Mouse (Mus musculus): Measurements from ENCODE around the gene Lmtk3. TPM values are rescaled to one million over a fixed set of nuclear protein-coding genes. Genes with fewer than 3 reads are reported as not detected.

Lmtk3 gene
- total RNA-seq, 2 experiments from 2014 or later = 4.2 to 8.3 TPM

DNA sequence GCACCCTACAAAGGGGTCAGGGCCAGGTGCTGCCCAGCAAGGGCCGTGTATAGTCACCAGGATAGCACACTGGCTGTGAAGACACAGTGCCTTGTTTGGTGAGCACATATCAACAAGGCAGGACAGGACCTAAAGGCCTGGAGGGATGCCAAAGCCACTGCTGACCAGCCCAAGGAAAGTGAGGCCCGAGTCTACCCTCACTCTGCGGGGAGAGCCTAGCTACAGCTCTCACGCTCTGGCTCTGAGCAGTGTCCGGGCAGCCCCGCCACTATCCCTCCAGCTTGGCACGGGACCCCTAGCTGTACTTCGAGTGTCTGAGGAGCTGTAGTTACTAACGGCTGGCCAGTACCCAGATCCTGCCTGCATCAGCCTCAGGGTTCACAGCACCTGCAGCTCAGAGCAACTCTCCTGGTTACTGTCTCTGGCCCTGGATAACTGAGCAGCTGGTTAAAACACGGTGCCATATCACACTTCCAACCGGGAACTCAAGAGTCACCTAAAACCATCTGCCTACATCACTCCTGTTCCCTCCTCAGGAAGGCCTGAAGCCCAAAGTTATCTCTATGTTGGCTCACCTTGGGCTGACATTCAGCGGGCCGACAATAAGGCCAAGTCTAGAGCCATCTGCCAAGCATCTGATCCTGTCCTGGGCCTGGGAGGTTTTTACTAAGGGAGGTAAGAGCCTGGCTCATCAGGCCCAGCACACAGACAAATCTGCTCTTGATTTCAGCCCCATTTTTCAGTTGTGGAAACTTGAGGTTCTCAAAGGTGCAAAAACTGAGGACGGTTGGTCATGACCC is 25.9 kb downstream of the Lmtk3 start:
- DNase-seq = no peak

DNA sequence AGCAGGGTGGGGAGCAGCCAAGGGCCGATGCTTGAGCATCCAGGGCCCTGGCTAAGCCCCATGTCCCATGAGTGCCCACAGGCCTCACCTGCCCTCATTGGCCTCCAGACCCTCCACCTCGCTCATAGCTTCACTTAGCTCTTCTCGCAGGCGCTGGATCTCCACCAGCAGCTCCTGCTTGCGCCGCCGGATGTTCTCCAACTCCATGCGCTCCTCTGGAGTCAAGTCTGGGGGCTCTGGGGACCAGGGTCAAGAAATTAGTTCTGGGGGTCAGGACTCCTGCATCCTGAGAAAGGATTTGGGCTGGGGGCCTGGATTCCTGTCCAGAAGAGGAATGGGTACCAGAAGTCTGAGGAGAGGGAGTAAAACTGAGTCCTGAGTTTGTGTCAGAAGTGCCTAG is 29.4 kb downstream of the Lmtk3 start:
- DNase-seq = no peak

DNA sequence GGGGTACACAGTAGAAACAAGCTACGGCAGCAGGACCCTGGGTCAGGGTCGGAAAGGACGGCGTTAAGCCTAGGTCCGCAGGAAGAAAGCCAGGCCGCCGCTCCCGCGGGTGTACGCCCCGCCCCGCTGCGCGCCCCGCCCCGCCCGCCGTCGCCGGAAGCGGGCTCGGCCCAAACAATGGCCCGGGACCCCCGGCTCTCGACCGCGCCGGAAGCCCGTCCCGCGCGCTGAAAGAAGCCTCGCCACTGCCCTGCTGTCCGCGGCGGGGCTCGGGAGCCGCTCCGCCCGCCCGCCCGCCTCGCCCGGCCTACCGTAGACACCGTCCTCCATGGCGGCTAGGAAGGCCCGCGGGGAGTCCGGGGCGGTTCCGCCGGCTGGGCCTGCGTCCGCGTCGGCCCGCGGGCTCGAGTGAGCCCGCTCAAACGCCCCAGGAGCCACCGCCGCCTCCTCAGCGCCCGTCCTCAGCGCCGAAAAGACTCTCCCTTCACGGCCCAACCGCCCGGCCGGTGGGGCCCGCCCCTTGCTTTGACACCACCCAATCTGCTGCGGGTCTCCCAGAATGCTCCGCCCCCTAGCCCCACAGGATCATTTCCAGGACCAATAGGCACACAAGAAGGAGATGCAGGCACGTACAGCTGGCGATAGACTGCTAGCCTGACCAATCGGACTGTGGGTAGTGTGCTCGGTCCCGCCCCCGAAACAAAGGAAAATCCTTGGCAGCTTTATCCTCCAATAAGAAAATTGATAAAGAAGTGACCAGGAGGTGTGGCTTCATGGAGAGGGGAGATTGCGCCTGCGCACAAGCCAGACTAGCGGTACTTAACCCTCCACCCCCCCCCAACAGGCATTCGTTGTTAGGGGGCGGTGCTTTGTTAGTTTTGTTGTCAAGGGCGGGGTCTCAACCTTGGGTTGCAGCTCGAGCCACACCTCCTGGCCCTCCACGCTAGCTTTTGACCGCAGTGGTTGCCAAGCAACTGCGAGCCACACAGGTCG is 30.5 kb downstream of the Lmtk3 start, which contains the start of gene Cyth2:
Cyth2 (minus strand) TSS at position 795 of the 993 bp plus-strand sequence.
- peak; percentile 98 for DNase-seq

DNA sequence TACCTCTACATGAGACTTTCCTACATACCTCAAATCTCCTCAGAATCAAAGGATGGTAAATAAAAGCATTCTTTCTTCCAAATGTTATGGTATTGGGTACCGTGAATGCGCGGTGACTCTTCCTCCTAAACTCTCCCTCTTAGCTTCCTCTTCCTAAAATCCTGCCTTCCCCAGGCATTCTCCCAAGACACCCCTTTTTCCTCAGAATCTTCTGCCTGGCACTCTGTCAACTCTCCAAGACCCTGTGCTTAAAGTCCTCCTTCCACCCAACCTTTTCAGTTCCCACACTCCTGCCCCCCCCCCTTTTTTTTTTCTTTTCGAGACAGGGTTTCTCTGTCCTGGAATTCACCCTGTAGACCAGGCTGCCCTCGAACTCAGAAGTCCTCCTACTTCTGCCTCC is 31.3 kb downstream of the Lmtk3 start:
- DNase-seq = no peak

DNA sequence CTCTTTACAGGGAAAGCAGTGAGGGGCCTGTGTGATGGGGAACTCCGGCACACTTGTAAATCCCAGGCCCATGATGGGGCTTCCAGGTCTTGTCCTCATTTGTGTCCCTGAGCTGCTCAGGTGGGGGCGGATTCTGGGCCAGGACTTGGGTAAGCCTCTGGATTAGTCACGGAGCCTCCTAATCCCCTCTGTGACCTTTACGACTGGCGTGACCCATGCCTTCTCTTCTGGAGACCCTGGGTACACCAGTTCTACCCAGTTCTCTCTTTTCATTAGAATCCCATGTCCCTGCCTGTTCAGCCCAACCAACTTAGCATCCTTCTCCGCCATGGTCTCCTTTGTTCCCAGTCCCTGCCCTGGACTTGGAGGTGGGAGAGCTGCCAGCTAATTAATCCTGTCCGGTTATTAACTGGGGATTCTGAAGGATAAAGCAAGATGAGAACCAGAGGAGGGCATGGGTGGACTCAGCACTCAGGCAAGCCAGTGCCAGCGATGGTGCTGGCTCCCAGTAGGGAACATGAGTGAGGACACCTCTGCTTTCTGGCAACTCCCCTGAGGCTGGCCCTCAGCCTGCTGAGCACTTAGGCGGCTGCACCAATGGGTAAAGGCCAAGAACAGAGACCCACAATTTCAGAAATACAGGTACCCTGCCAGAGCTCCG is 31.9 kb downstream of the Lmtk3 start:
- DNase-seq = no peak

DNA sequence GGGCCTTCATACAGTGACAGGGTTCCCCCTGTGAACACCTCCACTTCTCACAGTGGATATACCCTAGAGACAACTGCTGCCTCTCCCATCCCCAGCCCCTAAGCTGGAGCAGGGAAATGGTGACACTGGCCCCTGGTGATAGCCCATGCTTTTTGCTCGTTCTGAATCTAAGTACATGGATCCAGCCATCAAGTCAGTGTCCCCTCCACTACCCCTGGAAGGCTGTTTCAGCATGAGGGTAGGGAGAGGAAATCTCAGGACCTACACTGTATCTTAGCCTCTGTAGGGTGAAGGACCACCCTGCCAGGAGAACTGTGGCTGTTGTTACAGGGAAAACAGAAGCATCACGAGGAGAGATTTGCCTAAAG is 32.4 kb downstream of the Lmtk3 start:
- DNase-seq = no peak

DNA sequence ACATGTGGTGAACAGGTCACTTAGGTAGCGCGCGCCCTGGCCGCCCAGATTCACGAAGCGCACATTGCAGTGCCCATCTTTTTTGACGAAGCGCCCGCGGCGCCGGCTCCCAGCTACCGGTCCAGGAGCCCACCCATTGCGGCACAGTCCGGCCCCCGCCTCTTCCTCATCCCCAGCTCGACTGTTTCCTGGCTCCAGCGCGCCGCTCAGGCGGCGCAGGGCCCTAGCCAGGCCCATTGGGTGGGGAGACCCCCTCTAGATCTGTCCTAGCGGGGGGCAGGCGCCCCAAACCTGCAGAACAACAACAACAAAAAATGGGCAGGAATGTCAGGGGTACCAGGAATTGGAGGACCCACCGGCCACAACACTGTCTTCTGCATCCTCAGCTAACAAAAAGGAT is 36.3 kb downstream of the Lmtk3 start:
- no peak for DNase-seq

DNA sequence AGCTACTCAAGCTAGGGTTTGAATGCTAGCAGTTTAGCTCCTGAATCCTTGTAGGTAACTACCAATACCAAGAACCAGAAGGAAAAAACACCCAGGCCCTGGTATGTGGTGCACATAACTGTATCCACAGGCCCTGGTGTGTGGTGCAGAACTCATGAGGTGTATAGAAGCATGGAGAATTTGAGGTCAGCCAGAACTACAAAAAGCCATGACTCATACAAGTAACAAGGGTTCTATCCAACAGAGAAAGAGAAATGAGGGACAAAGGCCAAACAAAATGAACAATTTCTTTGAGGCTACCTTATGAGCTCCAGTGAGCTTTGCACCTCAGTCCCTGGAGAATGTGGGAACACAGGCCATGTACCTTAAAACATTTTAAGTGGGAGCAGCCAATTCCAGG is 37.4 kb downstream of the Lmtk3 start:
- DNase-seq = no peak

DNA sequence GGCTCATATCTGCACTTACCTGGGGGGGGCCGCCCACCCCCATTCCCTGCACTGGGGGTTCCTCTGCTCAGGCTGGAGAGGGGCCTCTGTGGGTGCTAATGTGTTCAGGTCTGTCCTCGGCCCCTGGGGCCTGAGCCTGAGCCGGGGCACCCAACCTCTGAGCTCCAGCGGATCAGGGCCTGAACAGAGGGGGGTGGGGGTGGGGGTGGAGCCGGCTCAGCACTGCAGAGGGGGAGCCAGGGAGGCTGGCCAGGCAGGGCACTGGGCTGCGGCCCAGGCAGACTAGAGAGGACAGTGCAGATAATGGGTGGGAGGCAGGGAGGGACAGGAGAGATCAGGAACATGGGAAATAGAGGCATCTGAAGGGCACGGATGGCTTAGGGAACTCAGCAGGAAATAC is 41.1 kb downstream of the Lmtk3 start, which contains the start of gene Kcnj14:
Kcnj14 (minus strand) TSS at position 185 of the 400 bp plus-strand sequence.
- no peak for DNase-seq

DNA sequence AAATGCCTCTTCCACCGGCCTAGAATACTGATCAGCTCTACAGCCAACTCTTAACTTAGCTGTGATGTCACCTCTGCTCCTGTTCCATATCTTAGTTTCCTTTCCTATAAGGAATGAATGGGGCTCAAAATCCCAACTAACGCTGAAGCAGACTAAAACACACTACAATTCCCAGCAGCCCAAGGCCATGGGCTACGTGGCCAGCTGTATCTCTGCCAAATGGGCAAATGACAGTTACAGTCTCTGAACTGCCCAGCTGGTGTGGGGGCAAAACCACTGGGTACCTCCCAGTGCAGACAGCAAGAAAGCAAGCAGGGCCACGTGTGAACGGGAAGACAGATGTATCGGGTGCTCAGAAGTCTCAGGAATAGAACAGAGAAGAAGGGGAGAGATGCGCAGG is 43.1 kb downstream of the Lmtk3 start:
- peak; percentile 51 for DNase-seq

DNA sequence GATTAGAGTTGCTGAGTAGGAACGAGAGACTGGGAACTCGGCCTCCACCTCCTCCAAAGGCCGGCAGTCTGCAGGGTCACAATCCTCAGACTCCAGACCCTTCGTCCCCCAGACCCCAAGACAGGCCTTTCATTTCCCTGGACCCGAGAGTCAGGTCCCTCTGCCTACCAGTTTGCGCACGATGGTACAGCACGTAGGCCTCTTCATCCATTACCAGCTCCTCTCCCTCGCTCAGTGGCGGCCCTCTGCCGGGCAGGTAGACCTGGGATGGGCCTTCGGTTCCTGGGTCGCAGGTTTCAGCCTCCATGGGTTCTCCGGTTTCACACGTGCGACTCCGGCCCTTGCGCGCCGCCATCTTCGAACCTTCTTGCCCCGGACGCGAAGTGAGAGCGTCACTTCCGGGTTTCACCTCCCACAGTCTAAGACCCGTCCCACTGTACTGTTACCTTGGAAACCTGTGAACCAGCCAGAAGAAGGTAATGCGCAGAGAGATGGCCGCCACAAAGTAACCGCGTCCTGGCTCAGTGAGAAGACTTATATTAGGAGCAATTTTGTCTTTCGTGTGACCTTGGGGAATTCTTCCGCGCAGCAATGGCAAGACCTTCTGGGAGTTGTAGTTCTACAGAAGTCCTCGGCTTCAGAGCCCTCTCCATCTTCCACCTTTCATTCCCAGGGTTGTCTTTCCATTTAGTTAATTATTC is 47.0 kb downstream of the Lmtk3 start, which contains the start of gene Grwd1:
Grwd1 (minus strand) TSS at position 518 of the 701 bp plus-strand sequence.
- peak; percentile 90 for DNase-seq

DNA sequence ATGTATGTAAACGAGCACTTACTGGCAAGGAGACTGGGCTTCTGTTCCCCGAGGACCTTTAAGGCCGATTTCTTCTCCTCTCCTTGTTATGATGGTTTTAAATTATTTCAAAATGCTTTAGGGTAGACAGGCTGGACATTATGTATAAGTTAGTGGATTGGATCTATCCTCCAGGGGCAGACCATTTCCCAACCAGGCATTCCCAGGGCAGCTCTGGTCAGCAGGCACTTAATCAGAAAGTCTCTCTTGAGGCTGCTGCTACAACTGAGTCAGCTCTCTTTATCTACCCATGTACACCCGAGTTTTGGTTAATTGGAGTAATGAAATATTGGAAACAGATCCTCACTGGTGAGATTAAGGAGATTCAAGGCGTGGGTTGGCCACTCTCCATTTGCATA is 47.6 kb downstream of the Lmtk3 start:
- no peak for DNase-seq

DNA sequence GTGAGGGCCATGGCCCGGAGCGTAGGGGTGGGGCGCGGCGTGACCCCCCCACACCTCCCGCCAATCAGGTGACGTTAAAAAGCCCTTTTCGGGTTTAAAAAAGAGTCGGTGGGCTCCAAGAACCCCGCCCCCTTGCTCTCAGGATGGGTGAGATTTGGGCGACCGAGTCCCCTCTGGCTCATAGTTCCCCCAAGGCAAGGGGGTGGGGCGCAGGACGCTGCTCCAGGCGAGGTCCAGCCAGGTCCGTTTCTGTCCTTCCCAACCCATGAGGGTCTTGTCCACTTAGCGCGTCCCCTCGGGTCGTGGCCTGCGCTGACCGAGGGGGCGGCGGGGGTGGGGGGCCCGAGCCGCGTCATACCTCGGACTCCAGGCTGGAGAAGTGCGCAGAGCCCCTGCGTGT is 48.9 kb downstream of the Lmtk3 start:
- no peak for DNase-seq

DNA sequence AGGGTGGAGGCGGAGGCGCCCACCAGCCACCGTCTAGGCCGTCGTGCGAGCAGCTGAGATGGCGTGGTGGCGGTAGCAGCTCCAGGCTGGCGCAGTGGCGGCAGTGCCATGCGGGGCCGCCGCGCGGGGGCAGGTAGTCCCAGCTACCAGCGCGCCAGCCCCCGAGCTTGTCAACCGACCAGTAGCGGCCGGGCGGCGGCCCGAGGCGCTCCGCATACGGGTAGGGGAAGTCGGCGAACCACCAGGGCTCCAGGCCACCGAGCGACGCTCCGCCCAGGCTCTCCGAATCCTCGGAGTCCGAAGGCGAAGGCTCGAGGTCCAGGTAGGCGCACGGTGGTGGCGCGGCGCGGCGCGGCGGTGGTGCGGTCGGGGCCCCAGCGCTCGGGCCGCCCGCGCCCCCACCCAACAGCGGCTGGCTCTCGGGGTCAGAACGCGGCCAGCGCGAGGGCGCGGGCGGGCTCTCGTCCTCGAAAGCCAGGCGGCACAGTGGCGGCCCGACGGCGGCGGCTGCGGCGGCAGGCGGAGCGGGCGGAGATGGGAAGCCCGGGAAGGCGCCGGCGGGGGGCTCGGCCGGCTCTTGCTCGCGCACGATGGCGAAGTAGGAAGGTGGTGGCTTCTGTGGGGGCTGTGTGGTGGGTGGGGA is 49.7 kb downstream of the Lmtk3 start:
- DNase-seq = peak; percentile 35

DNA sequence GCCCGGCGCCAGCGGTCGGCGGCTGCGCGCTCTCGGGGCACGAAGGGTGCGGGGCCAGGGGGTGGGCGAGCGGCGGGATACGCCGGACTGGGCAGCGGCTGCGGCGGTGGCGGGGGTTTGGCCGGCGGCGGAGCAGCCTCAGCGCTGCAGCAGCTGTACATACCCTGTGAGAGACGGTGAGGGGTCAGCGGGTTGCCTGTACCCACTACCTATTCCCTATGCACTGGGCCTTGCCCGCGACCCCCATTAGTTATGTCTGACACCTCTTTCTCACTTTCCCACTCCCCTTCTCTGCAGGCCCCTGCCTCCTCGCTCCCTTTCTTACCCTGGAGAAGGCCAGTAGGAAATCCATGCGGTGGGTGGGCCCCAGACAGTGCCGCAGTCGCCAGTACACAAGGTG is 50.4 kb downstream of the Lmtk3 start:
- DNase-seq = no peak

DNA sequence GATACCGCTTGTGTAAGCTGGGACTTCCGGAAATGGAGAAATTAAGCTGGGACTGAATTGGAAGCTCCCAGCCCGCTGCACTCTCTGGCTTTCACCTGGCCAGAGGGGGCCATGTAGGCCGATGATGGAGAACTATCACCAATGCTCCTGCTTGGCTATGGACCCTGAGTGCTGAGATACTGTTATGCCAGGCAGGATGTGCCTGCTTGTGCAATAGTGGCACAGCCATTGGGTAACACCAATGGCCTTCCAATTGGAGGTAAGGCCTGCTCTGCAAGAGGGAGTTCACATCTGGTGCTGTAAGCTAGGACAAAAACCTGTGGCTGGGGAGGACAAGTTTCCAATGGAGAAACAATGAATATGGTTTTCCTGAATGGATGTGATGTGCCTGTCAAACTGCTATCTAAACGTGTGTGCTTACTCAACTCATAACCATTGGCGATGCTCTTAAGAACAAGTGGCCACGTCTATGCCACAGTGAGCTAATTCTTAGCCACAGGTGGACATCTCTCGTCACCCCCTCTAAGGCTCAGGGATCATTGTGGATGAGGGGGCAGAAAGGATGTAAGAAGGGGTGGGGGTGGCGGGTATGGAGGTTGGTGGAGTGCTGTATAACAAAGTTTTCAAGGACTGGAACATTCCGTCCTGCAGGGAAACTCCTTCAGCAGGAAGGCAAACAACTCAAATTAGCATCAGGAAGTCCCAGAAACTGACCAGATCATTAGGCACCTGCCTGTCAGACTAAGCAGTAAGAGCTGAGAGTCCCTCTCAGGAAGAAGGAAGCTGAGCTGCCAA is 59.6 kb downstream of the Lmtk3 start:
- no peak for DNase-seq

DNA sequence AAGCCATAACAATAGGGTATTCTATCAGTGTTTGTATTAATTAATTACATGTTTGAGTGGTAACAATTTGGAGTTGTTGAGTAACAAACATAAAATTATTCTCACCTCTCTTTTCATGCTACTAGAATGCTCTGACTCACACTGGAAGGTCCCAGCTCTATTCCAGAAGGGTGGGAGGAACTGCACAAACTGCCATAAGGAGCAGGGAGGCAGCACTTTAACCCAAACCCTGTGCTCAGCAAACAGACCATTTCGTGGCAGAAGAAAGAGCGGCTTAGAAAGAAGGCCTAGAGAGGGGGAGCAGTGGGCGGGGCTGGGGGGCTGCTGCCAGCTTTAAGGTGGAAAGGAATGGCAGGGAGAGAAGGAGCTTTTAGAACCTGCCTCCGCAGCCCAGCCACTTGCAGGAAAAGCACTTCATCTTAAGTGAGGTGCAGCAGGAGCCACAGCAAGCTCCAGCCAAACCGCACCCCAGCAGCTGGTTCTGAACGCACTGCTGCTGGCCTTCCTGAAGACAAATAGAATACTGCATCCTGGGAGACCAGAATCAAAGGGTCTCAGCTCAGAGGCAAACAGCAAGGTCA is 65.0 kb downstream of the Lmtk3 start:
- DNase-seq = no peak

DNA sequence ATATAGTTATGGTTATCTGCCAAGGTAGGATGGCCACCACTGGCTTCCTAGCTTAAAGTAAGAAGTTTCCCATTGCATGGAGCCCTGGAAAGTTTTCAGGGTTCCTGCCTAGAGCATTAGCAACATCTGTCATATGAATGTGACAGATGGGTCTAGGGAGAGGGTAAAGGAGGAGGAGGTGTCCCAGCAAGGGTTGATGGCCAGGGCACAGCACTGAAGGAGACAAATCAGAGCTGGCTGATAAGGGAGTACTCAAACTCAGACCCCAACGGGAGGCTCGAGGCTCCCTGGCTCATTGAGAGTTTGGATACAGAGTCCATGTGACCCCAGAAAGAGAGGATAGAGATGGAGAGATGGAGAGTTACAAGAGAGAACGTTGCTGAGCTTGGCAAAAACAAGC is 67.1 kb downstream of the Lmtk3 start:
- no peak for DNase-seq

DNA sequence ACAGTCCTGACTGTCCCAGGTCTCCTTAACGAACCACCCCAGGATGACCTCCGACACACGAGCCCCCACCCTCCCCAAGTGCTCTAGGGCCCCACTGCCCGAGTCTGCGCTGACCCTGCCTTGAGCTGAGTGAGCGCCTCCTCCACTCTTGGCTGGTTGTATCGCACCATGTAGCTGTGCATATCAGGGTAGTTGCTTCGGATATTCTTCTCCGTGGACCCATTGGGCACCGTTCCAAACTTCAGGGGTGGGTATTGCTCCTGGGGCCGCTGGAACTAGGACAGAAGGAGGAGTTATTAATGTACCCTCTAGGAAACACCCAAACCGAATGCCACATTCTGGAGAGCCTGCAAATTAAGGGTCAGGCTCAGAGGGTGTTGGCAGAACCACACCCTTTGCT is 69.6 kb downstream of the Lmtk3 start:
- DNase-seq = no peak
